Comparison of ENCODE assay signal across 8 mouse cellular contexts in genomic region chr4:106614180-106614797, GRCm38 (mm10). TPM values are rescaled to one million over a fixed set of nuclear protein-coding genes. Genes with fewer than 3 reads are reported as not detected.
DNase-seq lines count a peak whose midpoint lies in the region; ATAC-seq and TF ChIP-seq lines count a peak whose summit lies in the region.

No protein-coding gene starts in this region.

- no peak for TF ChIP-seq POLR2A in bone marrow, adult 2 months (IDR thresholded peaks at IDR 0.05; ENCODE audit: borderline replicate concordance, control insufficient read depth, low read depth, low read length)

- WGBS in bone marrow, adult 2 months: 51% methylated on average over 7 of the region's 7 CpGs
- 45% methylated on average over 7 of the region's 7 CpGs for WGBS in embryonic facial prominence, embryonic 15.5 days
- WGBS in heart, embryonic 10.5 days: 40% methylated on average over 7 of the region's 7 CpGs
- WGBS in kidney, embryonic 15.5 days: 46% methylated on average over 7 of the region's 7 CpGs
- WGBS in midbrain, postnatal 0 days: 38% methylated on average over 7 of the region's 7 CpGs
- 44% methylated on average over 7 of the region's 7 CpGs for WGBS in stomach, embryonic 14.5 days

- H3K4me1 ChIP-seq in bone marrow, adult 2 months (ENCODE audit: control insufficient read depth, insufficient read depth, low read length): no peaks in the 10 kb centered on the region
- H3K4me1 ChIP-seq in embryonic facial prominence, embryonic 15.5 days: peaks cover 14% of the 10 kb centered on the region
- H3K4me1 ChIP-seq in heart, embryonic 10.5 days: peaks cover 15% of the 10 kb centered on the region
- peaks cover 13% of the 10 kb centered on the region for H3K4me1 ChIP-seq in kidney, embryonic 15.5 days
- peaks cover 6% of the 10 kb centered on the region; the same call in 1 of the 2 replicates for H3K4me1 ChIP-seq in midbrain, postnatal 0 days (ENCODE audit: insufficient read depth, low read length)
- no peaks in the 10 kb centered on the region for H3K4me1 ChIP-seq in stomach, embryonic 14.5 days (ENCODE audit: control insufficient read depth, insufficient read depth, low read length)

- H3K27ac ChIP-seq in bone marrow, adult 2 months (ENCODE audit: control insufficient read depth, insufficient read depth, low read depth, low read length, poor library complexity): no peak overlapping the region
- no peak overlapping the region for H3K27ac ChIP-seq in embryonic facial prominence, embryonic 15.5 days (replicated peaks)
- H3K27ac ChIP-seq in heart, embryonic 10.5 days: peak overlapping the region; percentile 74; the same call in 1 of the 2 replicates
- H3K27ac ChIP-seq in kidney, embryonic 15.5 days: no peak overlapping the region
- no peak overlapping the region for H3K27ac ChIP-seq in midbrain, postnatal 0 days (ENCODE audit: low read depth, low read length)
- no peak overlapping the region for H3K27ac ChIP-seq in stomach, embryonic 14.5 days (ENCODE audit: low read length)

- no peak overlapping the region for H3K4me3 ChIP-seq in bone marrow, adult 2 months (replicated peaks; ENCODE audit: control insufficient read depth, low read depth, low read length)
- no peak overlapping the region for H3K4me3 ChIP-seq in embryonic facial prominence, embryonic 15.5 days (replicated peaks)
- H3K4me3 ChIP-seq in heart, embryonic 10.5 days: no peak overlapping the region
- H3K4me3 ChIP-seq in kidney, embryonic 15.5 days (replicated peaks): no peak overlapping the region
- H3K4me3 ChIP-seq in midbrain, postnatal 0 days (ENCODE audit: low read depth, low read length): no peak overlapping the region
- H3K4me3 ChIP-seq in stomach, embryonic 14.5 days (ENCODE audit: low read depth, low read length): no peak overlapping the region

- no peaks in the 10 kb centered on the region for H3K36me3 ChIP-seq in embryonic facial prominence, embryonic 15.5 days
- no peaks in the 10 kb centered on the region for H3K36me3 ChIP-seq in heart, embryonic 10.5 days
- H3K36me3 ChIP-seq in kidney, embryonic 15.5 days: no peaks in the 10 kb centered on the region
- no peaks in the 10 kb centered on the region for H3K36me3 ChIP-seq in midbrain, postnatal 0 days (ENCODE audit: insufficient read depth, low read length)
- H3K36me3 ChIP-seq in stomach, embryonic 14.5 days (ENCODE audit: control insufficient read depth, insufficient read depth, low read length): no peaks in the 10 kb centered on the region

- H3K27me3 ChIP-seq in embryonic facial prominence, embryonic 15.5 days: 0 out of 2 replicates have a peak, but pooled peaks cover 5% of the 10 kb centered on the region
- H3K27me3 ChIP-seq in heart, embryonic 10.5 days (ENCODE audit: insufficient read depth, poor library complexity, severe bottlenecking): peaks cover 36% of the 10 kb centered on the region
- H3K27me3 ChIP-seq in kidney, embryonic 15.5 days: peaks cover 20% of the 10 kb centered on the region
- H3K27me3 ChIP-seq in midbrain, postnatal 0 days (ENCODE audit: insufficient read depth, low read length): 0 out of 2 replicates have a peak, but pooled peaks cover 7% of the 10 kb centered on the region
- H3K27me3 ChIP-seq in stomach, embryonic 14.5 days (ENCODE audit: control insufficient read depth, insufficient read depth, low read length): no peaks in the 10 kb centered on the region

- peak; percentile 15; the same call in 1 of the 2 replicates for ATAC-seq in embryonic facial prominence, embryonic 15.5 days (ENCODE audit: insufficient number of reproducible peaks, low FRiP score, low TSS enrichment, low read depth)
- peak; percentile 54 for ATAC-seq in kidney, embryonic 15.5 days (replicated peaks; ENCODE audit: low FRiP score)
- peak; percentile 73 for ATAC-seq in midbrain, postnatal 0 days (ENCODE audit: low FRiP score)
- ATAC-seq in stomach, embryonic 14.5 days (ENCODE audit: insufficient number of reproducible peaks, insufficient read depth, low FRiP score, low read depth): 0 out of 2 replicates have a peak, but pooled peaks have one; percentile 12

- no peak overlapping the region for H3K4me2 ChIP-seq in embryonic facial prominence, embryonic 15.5 days (replicated peaks)
- H3K4me2 ChIP-seq in kidney, embryonic 15.5 days: no peak overlapping the region
- H3K4me2 ChIP-seq in midbrain, postnatal 0 days (ENCODE audit: low read depth, low read length, poor library complexity, severe bottlenecking): no peak overlapping the region
- H3K4me2 ChIP-seq in stomach, embryonic 14.5 days (replicated peaks; ENCODE audit: low read depth, low read length): no peak overlapping the region

- peak; percentile 83 for TF ChIP-seq CTCF in bone marrow, adult 2 months (IDR thresholded peaks at IDR 0.05; ENCODE audit: control insufficient read depth, insufficient read depth, low read length)
- peak; percentile 99 for TF ChIP-seq CTCF in midbrain, postnatal 0 days (IDR thresholded peaks at IDR 0.05)

- H3K9ac ChIP-seq in embryonic facial prominence, embryonic 15.5 days: no peak overlapping the region
- H3K9ac ChIP-seq in kidney, embryonic 15.5 days: no peak overlapping the region
- no peak overlapping the region for H3K9ac ChIP-seq in midbrain, postnatal 0 days (replicated peaks; ENCODE audit: low read length, poor library complexity, severe bottlenecking)
- no peak overlapping the region for H3K9ac ChIP-seq in stomach, embryonic 14.5 days (replicated peaks; ENCODE audit: low read depth, low read length)

- H3K9me3 ChIP-seq in embryonic facial prominence, embryonic 15.5 days (replicated peaks): no peaks in the 10 kb centered on the region
- H3K9me3 ChIP-seq in heart, embryonic 10.5 days: no peaks in the 10 kb centered on the region
- H3K9me3 ChIP-seq in kidney, embryonic 15.5 days (replicated peaks): no peaks in the 10 kb centered on the region
- H3K9me3 ChIP-seq in midbrain, postnatal 0 days (ENCODE audit: low read length): no peaks in the 10 kb centered on the region
- no peaks in the 10 kb centered on the region for H3K9me3 ChIP-seq in stomach, embryonic 14.5 days (ENCODE audit: control insufficient read depth, low read depth, low read length)

- peak; percentile 63 to 67 for DNase-seq in B cell, adult 2 months
- peak; percentile 90 for DNase-seq in heart, embryonic 10.5 days (ENCODE audit: low spot score)
- peak; percentile 81 for DNase-seq in liver
- peak; percentile 87 for DNase-seq in midbrain, postnatal 0 days (ENCODE audit: low spot score)

RNA-seq across cellular contexts. Expression of gene Lexm, which starts 2.8 kb away (rescaled TPM):
- polyA plus RNA-seq in bone marrow, adult 2 months (2011; ENCODE audit: insufficient read depth, insufficient read length, low replicate concordance, missing spikeins): not detected in 2 replicates
- polyA plus RNA-seq in embryonic facial prominence, embryonic 15.5 days (2015; fragmentation: Nextera tagmentation; extraction: Ambion mirVana): 0.24 TPM in 1 of 2 replicates, not detected in the other
- 0.80 TPM in 1 of 2 replicates, not detected in the other for polyA plus RNA-seq in heart, embryonic 10.5 days (2016; fragmentation: Nextera tagmentation; extraction: Ambion mirVana)
- polyA plus RNA-seq in kidney, embryonic 15.5 days (2015; fragmentation: Nextera tagmentation; extraction: Ambion mirVana): not detected in 2 replicates
- not detected in 2 replicates for total RNA-seq in midbrain, postnatal 0 days (2014; rRNA removed)
- polyA plus RNA-seq in midbrain, postnatal 0 days (2015; fragmentation: Nextera tagmentation; extraction: Ambion mirVana): not detected in 2 replicates
- polyA plus RNA-seq in stomach, embryonic 14.5 days (2014; fragmentation: Nextera tagmentation; extraction: Ambion mirVana): not detected in 2 replicates

RNA-seq across cellular contexts. Expression of gene Ttc22, which starts 7.9 kb away (rescaled TPM):
- not detected in 2 replicates for polyA plus RNA-seq in bone marrow, adult 2 months (2011; ENCODE audit: insufficient read depth, insufficient read length, low replicate concordance, missing spikeins)
- polyA plus RNA-seq in embryonic facial prominence, embryonic 15.5 days (2015; fragmentation: Nextera tagmentation; extraction: Ambion mirVana): 9.8 and 12.4 TPM in 2 replicates
- polyA plus RNA-seq in heart, embryonic 10.5 days (2016; fragmentation: Nextera tagmentation; extraction: Ambion mirVana): 0.23 and 0.79 TPM in 2 replicates
- polyA plus RNA-seq in kidney, embryonic 15.5 days (2015; fragmentation: Nextera tagmentation; extraction: Ambion mirVana): 5.8 and 6.0 TPM in 2 replicates
- total RNA-seq in midbrain, postnatal 0 days (2014; rRNA removed): 4.1 and 4.6 TPM in 2 replicates
- polyA plus RNA-seq in midbrain, postnatal 0 days (2015; fragmentation: Nextera tagmentation; extraction: Ambion mirVana): 4.1 and 4.7 TPM in 2 replicates
- polyA plus RNA-seq in stomach, embryonic 14.5 days (2014; fragmentation: Nextera tagmentation; extraction: Ambion mirVana): 2.7 and 3.7 TPM in 2 replicates

RNA-seq across cellular contexts. Expression of gene Pars2, which starts 36.6 kb away (rescaled TPM):
- polyA plus RNA-seq in bone marrow, adult 2 months (2011; ENCODE audit: insufficient read depth, insufficient read length, low replicate concordance, missing spikeins): 1.9 and 4.0 TPM in 2 replicates
- polyA plus RNA-seq in embryonic facial prominence, embryonic 15.5 days (2015; fragmentation: Nextera tagmentation; extraction: Ambion mirVana): 13.2 and 14.3 TPM in 2 replicates
- polyA plus RNA-seq in heart, embryonic 10.5 days (2016; fragmentation: Nextera tagmentation; extraction: Ambion mirVana): 14.9 and 16.9 TPM in 2 replicates
- 13.4 and 14.8 TPM in 2 replicates for polyA plus RNA-seq in kidney, embryonic 15.5 days (2015; fragmentation: Nextera tagmentation; extraction: Ambion mirVana)
- 5.9 and 10.3 TPM in 2 replicates for total RNA-seq in midbrain, postnatal 0 days (2014; rRNA removed)
- 7.0 and 7.4 TPM in 2 replicates for polyA plus RNA-seq in midbrain, postnatal 0 days (2015; fragmentation: Nextera tagmentation; extraction: Ambion mirVana)
- 14.5 and 15.1 TPM in 2 replicates for polyA plus RNA-seq in stomach, embryonic 14.5 days (2014; fragmentation: Nextera tagmentation; extraction: Ambion mirVana)

RNA-seq across cellular contexts. Expression of gene Dhcr24, which starts 53.5 kb away (rescaled TPM):
- polyA plus RNA-seq in bone marrow, adult 2 months (2011; ENCODE audit: insufficient read depth, insufficient read length, low replicate concordance, missing spikeins): 11.9 and 23.8 TPM in 2 replicates
- 4.5 and 5.7 TPM in 2 replicates for polyA plus RNA-seq in embryonic facial prominence, embryonic 15.5 days (2015; fragmentation: Nextera tagmentation; extraction: Ambion mirVana)
- polyA plus RNA-seq in heart, embryonic 10.5 days (2016; fragmentation: Nextera tagmentation; extraction: Ambion mirVana): 6.1 and 9.7 TPM in 2 replicates
- polyA plus RNA-seq in kidney, embryonic 15.5 days (2015; fragmentation: Nextera tagmentation; extraction: Ambion mirVana): 4.6 and 4.8 TPM in 2 replicates
- total RNA-seq in midbrain, postnatal 0 days (2014; rRNA removed): 107 and 139 TPM in 2 replicates
- polyA plus RNA-seq in midbrain, postnatal 0 days (2015; fragmentation: Nextera tagmentation; extraction: Ambion mirVana): 8.0 and 8.1 TPM in 2 replicates
- polyA plus RNA-seq in stomach, embryonic 14.5 days (2014; fragmentation: Nextera tagmentation; extraction: Ambion mirVana): 29.8 and 32.4 TPM in 2 replicates

Comparison
In these comparisons a context has a peak if more than half of its experiments do, and no peak if none do; other contexts are left out.
1. ATAC-seq: peak in every context shown above with its lines; median percentile 73 in midbrain, postnatal 0 days; 54 in kidney, embryonic 15.5 days; 15 in embryonic facial prominence, embryonic 15.5 days; 12 in stomach, embryonic 14.5 days.